Mouse (Mus musculus): Measurements from ENCODE around the gene Ciz1.

DNA sequence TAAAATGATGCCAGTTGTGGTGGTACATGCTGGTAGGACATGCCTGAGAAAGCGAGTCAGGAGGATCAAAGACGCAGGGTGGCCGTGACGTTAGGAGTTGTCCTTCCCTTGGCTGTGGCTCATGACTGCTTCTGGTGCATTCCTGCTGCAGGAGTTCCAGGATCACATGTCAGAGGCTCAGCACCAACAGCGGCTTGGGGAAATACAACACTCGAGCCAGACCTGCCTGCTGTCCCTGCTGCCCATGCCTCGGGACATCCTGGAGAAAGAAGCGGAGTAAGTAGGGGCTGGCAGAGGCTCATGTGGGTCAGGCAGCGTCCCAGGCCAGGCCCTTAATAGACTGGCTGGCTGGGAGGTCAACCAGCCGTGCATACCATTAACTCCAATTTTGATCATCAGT, 22.1 kb downstream of the Ciz1 start:
- TF ChIP-seq CTCF (IDR thresholded peaks at IDR 0.05; ENCODE audit: borderline replicate concordance, insufficient read depth, low read length) (no peak), POLR2A (IDR thresholded peaks at IDR 0.05; ENCODE audit: low read depth, low read length) (no peak)

Measured in embryonic fibroblast, embryonic 13.5 days (primary cell).